Mouse (Mus musculus): ENCODE data around the gene Hnrnpm.

DNA sequence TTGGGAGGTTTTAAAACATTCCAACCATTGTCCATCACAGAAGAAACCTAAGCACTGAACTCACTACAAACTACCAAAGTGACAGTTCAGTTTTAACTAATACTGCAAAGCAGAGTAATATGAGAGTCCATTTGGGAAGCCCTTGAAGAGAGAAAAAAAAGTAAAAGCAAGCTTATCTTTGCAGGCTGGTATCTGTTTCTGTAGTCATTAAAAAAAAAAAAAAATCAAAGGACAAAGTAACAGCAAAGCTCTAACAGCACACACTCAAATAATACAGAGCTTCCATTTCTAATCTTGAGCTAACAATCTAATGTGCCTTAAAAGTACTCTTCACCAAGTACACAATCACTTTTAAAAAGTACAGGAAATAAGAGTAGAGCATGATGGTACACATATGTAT lies 4.9 kb downstream of the Hnrnpm start:
- TF ChIP-seq CTCF (IDR thresholded peaks at IDR 0.05; ENCODE audit: low read depth) (no peak), EP300 (IDR thresholded peaks at IDR 0.05; ENCODE audit: low read depth) (no peak)

Measured in liver, embryonic 14.5 days (tissue).